Mouse (Mus musculus): ENCODE measurements around the gene Slc6a18.

DNA sequence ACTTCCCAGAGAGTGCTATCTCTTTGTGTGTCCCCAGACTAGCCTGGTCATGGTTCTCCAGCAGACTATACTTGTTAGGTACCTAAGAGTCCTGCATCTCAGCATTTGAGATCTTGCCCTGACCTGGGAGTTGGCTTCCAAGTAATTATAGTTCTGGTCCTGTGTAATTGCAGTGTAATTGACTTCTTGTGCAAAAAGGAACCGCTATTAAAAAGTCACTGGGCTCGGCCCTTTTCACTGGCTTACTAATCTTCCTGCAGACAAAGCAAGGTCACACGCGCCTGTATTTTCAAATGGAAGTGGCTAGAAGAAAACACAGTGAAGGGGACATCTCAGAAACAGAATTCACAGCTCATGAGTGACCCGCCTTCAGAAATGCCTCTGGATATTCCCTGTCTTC, 34.0 kb upstream of the Slc6a18 start:
- TF ChIP-seq POLR2A (IDR thresholded peaks at IDR 0.05; ENCODE audit: control insufficient read depth in 1 of 2, insufficient read depth in 1 of 2, low read depth in 1 of 2, low read length in 2 of 2, poor library complexity in 1 of 2) = no peak
- no peak for TF ChIP-seq MAX (IDR thresholded peaks at IDR 0.05; ENCODE audit: low read length)
- TF ChIP-seq EP300 (IDR thresholded peaks at IDR 0.05; ENCODE audit: low read depth in 1 of 2, low read length in 2 of 2) = no peak
- TF ChIP-seq GABPA (IDR thresholded peaks at IDR 0.05; ENCODE audit: low read depth, low read length) = no peak

All from MEL (cell line).